Mouse (Mus musculus) embryonic stem cell, embryonic (primary cell): ENCODE measurements around the gene Dkk2.

Experiments
- CTCF ChIA-PET, 4 experiments: fragments of 300-600 bp in 2 of 4; fragments of 350-600 bp in 2 of 4; sonication (Branson Sonifier 250); formaldehyde crosslinking; loops; one replicate each; lab custom pipeline; 2022; ENCODE audit warnings: inconsistent platforms in 2 of 4; lab: Charles Lee
- POLR2A ChIA-PET, 4 experiments: fragments of 300-600 bp in 2 of 4; fragments of 350-600 bp in 2 of 4; sonication (Branson Sonifier 250); formaldehyde crosslinking; loops; one replicate each; lab custom pipeline; 2022; ENCODE audit warnings: antibody characterized with exemption in 4 of 4, inconsistent platforms in 1 of 4; lab: Charles Lee

Dkk2 gene

GRCm38 (mm10) chr3:132103454-132103853 lies 18.4 kb downstream of the Dkk2 start:
- CTCF ChIA-PET, result interaction anchor here in 1 of 4 experiments (0.5 kb wide), 1 partner anchor 19 kb away, joined by 8 read pairs; no protein-coding TSS in a partner anchor
- POLR2A ChIA-PET, result interaction anchor here in 1 of 4 experiments (0.6 kb wide), 1 partner anchor 55 kb away, joined by 3 read pairs; no protein-coding TSS in a partner anchor

GRCm38 (mm10) chr3:132115772-132116511 lies 30.9 kb downstream of the Dkk2 start:
- ChIA-PET CTCF (no interaction called here), POLR2A (no interaction called here)

- ChIA-PET POLR2A (no interaction called here), CTCF (interaction anchor here in 1 of 4 experiments (0.6 kb wide), 1 partner anchor 1589 kb away, joined by 8 read pairs; no protein-coding TSS in a partner anchor)
These were observed 36.3 kb downstream of the Dkk2 start for GRCm38 (mm10) chr3:132121344-132121743.

GRCm38 (mm10) chr3:132122581-132122980 lies 37.5 kb downstream of the Dkk2 start:
- POLR2A ChIA-PET, result no interaction called here

GRCm38 (mm10) chr3:132125227-132125740 lies 40.2 kb downstream of the Dkk2 start:
- POLR2A ChIA-PET, result no interaction called here
- CTCF ChIA-PET, result no interaction called here

More at GRCm38 (mm10) chr3:132122581-132122980, 37.5 kb downstream of the Dkk2 start:
- CTCF ChIA-PET, result no interaction called here

- ChIA-PET CTCF (no interaction called here), POLR2A (no interaction called here)
These were observed 44.7 kb downstream of the Dkk2 start for GRCm38 (mm10) chr3:132129730-132130274.

GRCm38 (mm10) chr3:132130781-132131180 lies 45.7 kb downstream of the Dkk2 start:
- ChIA-PET POLR2A (no interaction called here), CTCF (no interaction called here)

GRCm38 (mm10) chr3:132131939-132132338 lies 46.8 kb downstream of the Dkk2 start:
- ChIA-PET CTCF (no interaction called here), POLR2A (no interaction called here)

GRCm38 (mm10) chr3:132134502-132134901 lies 49.4 kb downstream of the Dkk2 start:
- ChIA-PET POLR2A (no interaction called here), CTCF (no interaction called here)

GRCm38 (mm10) chr3:132137802-132138378 lies 52.8 kb downstream of the Dkk2 start:
- POLR2A ChIA-PET, result no interaction called here
- CTCF ChIA-PET, result no interaction called here

GRCm38 (mm10) chr3:132141031-132141430 lies 55.9 kb downstream of the Dkk2 start:
- ChIA-PET POLR2A (no interaction called here), CTCF (no interaction called here)

GRCm38 (mm10) chr3:132149446-132150025 lies 64.4 kb downstream of the Dkk2 start:
- ChIA-PET POLR2A (no interaction called here), CTCF (no interaction called here)

GRCm38 (mm10) chr3:132158817-132159216 lies 73.7 kb downstream of the Dkk2 start:
- CTCF ChIA-PET, result no interaction called here
- POLR2A ChIA-PET, result interaction anchor here in 1 of 4 experiments (0.5 kb wide), 1 partner anchor 55 kb away, joined by 3 read pairs; no protein-coding TSS in a partner anchor

GRCm38 (mm10) chr3:132168911-132169310 lies 83.8 kb downstream of the Dkk2 start:
- ChIA-PET CTCF (no interaction called here), POLR2A (no interaction called here)

GRCm38 (mm10) chr3:132186888-132187552 lies 101.9 kb downstream of the Dkk2 start:
- ChIA-PET POLR2A (interaction anchor here in 1 of 4 experiments (0.8 kb wide), 1 partner anchor 27 kb away, joined by 3 read pairs; no protein-coding TSS in a partner anchor), CTCF (no interaction called here)

GRCm38 (mm10) chr3:132201950-132202349 lies 116.9 kb downstream of the Dkk2 start:
- CTCF ChIA-PET, result no interaction called here
- POLR2A ChIA-PET, result interaction anchor here in 1 of 4 experiments (0.6 kb wide), 1 partner anchor 27 kb away, joined by 4 read pairs; no protein-coding TSS in a partner anchor

GRCm38 (mm10) chr3:132202665-132203064 lies 117.6 kb downstream of the Dkk2 start:
- CTCF ChIA-PET, result no interaction called here
- POLR2A ChIA-PET, result no interaction called here

- CTCF ChIA-PET, result interaction anchor here in 2 of 4 experiments (0.6 to 1.1 kb wide), 3 partner anchors 15 to 22 kb away, joined by 3 read pairs; no protein-coding TSS in a partner anchor
- POLR2A ChIA-PET, result no interaction called here
These were observed 122.4 kb downstream of the Dkk2 start for GRCm38 (mm10) chr3:132207469-132207868.

GRCm38 (mm10) chr3:132211260-132211659 lies 126.2 kb downstream of the Dkk2 start:
- POLR2A ChIA-PET, result no interaction called here

More at GRCm38 (mm10) chr3:132211260-132211659, 126.2 kb downstream of the Dkk2 start:
- CTCF ChIA-PET, result no interaction called here
